Mouse (Mus musculus) hindbrain, postnatal 0 days (tissue): ENCODE results near the gene Sf3b5. TPM values are rescaled to one million over a fixed set of nuclear protein-coding genes. Genes with fewer than 3 reads are reported as not detected.

Experiments used
- ATAC-seq: fragments of 200-750 bp; cut with Nextera tagmentation; 2 replicates; pipeline ENCODE4 v1.8.0; 2017; ENCODE audit warnings: mild to moderate bottlenecking, moderate TSS enrichment, moderate library complexity
- DNase-seq: peaks from one replicate; pipeline ENCODE4 v3.0.0-alpha.2; 2015; ENCODE audit warnings: low spot score
- H3K27ac ChIP-seq: fragments of 300-500 bp; sonication (generic); 2 replicates; pipeline ENCODE4 v1.5.1; 2014; ENCODE audit warnings: mild to moderate bottlenecking
- H3K27me3 ChIP-seq: fragments of 300-500 bp; sonication (generic); 2 replicates; pipeline ENCODE4 v1.6.1; 2014; ENCODE audit warnings: low read length, mixed read lengths; ENCODE audit not compliant: insufficient read depth
- H3K36me3 ChIP-seq: fragments of 300-500 bp; sonication (generic); 2 replicates; pipeline ENCODE4 v1.6.1; 2014; ENCODE audit warnings: low read length, mixed read lengths; ENCODE audit not compliant: insufficient read depth
- H3K4me1 ChIP-seq: fragments of 300-500 bp; sonication (generic); 2 replicates; pipeline ENCODE4 v1.6.1; 2014; ENCODE audit warnings: antibody characterized with exemption, low read length, mixed read lengths; ENCODE audit not compliant: insufficient read depth
- H3K4me2 ChIP-seq: fragments of 300-500 bp; sonication (generic); 2 replicates; pipeline ENCODE4 v1.6.1; 2014; ENCODE audit warnings: low read depth, mild to moderate bottlenecking, low read length, moderate library complexity, mixed read lengths
- H3K4me3 ChIP-seq: fragments of 300-500 bp; sonication (generic); 2 replicates; pipeline ENCODE4 v1.5.1; 2014; ENCODE audit warnings: low read length
- H3K9ac ChIP-seq: fragments of 300-500 bp; sonication (generic); replicated peaks from 2 replicates; pipeline ENCODE4 v1.6.1; 2014; ENCODE audit warnings: mild to moderate bottlenecking, low read length, moderate library complexity, mixed read lengths
- H3K9me3 ChIP-seq: fragments of 300-500 bp; sonication (generic); 2 replicates; pipeline ENCODE4 v1.6.1; 2016; ENCODE audit warnings: low read length, mixed read lengths
- CTCF ChIP-seq: IDR thresholded peaks from 2 replicates; pipeline ENCODE4 v1.5.1; 2016; ENCODE audit warnings: antibody characterized with exemption, control low read depth, low read depth
- WGBS: fragments of 180-500 bp; shearing (Covaris S2); extraction: QIAGEN DNeasy Blood & Tissue Kit; methylation state at CpG from one replicate; pipeline ENCODE4 v1.1.7; 2014; 5-methylcytosine and 5-hydroxymethylcytosine counted together
- polyA plus RNA-seq: library from polyadenylated mRNA; unstranded; fragments of >200 nt; fragmentation: Nextera tagmentation; extraction: Ambion mirVana; gene quantifications from 2 replicates; pipeline ENCODE4 v1.2.1, GENCODE M21; 2015
- total RNA-seq: library from RNA; depleted of rRNA; stranded (reverse); fragments of >200 nt; gene quantifications from 2 replicates; pipeline ENCODE4 v1.2.3, GENCODE M21; 2014

Gene Sf3b5
- total and polyA plus RNA-seq, 2 experiments from 2014 or later: 27.6 to 27.7 TPM

DNA sequence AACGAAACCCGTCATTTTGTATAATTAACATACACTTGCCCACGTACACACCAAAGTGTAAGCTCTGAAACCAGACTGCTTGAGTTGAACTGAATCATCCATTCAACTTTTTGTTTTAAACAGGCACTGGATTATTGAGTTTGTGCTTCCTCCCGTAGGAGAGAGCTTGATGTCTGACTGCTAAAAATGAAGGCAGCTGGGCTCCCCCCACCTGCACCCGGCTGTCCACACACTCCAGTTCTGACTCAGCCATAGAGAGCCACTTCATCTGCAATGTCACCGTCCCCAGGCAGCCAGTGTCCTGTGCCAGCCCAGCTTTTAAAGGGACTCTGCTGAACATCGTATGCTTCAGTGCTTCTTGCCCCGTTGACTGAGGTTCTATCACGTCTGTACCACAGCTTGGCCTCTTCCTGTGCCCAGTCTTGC is 27.3 kb upstream of the Sf3b5 start:
- ATAC-seq (no peak), DNase-seq (no peak)
- 73% methylated on average over 9 of the region's 9 CpGs for WGBS
- Histone ChIP-seq H3K36me3 (no peaks in the 10 kb centered on the region), H3K4me2 (no peak overlapping the region), H3K9me3 (0 out of 2 replicates have a peak, but pooled peaks cover 3% of the 10 kb centered on the region), H3K9ac (no peak overlapping the region), H3K27ac (no peak overlapping the region), H3K27me3 (no peaks in the 10 kb centered on the region), H3K4me1 (no peaks in the 10 kb centered on the region), H3K4me3 (no peak overlapping the region)
- TF ChIP-seq CTCF: no peak

DNA sequence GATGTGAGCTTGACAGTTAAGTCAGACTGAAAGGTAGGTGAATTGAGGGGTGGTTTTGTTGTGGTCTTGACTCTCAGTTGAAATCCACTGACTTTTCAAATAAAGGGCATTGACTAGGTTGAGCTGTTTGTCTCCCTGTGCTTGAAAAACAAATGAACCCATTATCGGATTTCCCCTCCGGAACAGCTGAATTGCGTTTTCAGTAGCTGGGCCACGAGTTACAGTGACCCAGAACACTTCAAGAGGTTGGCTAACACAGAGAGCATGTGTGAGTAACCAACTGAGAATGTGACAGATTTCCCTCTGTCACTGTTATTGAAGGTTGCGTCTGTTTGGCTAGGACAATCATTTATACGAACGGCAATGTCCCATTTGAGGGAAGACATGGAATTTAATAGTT is 24.1 kb upstream of the Sf3b5 start:
- TF ChIP-seq CTCF: no peak
- Histone ChIP-seq H3K4me1 (no peaks in the 10 kb centered on the region), H3K27me3 (no peaks in the 10 kb centered on the region), H3K9me3 (no peaks in the 10 kb centered on the region), H3K27ac (no peak overlapping the region), H3K36me3 (no peaks in the 10 kb centered on the region), H3K9ac (no peak overlapping the region), H3K4me2 (no peak overlapping the region), H3K4me3 (no peak overlapping the region)
- 76% methylated on average over 7 of the region's 7 CpGs for WGBS
- DNase-seq (no peak), ATAC-seq (no peak)

DNA sequence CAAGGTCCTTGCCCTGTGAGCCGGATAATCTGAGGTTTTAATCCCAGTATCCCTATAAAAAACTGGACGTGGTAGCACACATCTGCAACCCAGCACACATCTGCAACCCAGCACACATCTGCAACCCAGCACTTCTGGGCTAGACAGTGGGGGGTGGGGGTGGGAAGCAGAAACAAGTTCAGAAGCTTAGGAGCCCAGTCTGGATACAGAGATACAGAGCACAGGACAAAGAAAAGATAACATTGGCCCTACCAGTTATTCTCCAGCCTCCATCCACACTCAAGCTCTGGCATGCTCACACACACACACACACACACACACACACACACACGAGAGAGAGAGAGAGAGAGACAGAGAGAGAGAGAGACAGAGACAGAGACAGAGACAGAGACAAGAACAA is 21.6 kb upstream of the Sf3b5 start:
- Histone ChIP-seq H3K4me3 (no peak overlapping the region), H3K9ac (no peak overlapping the region), H3K27me3 (no peaks in the 10 kb centered on the region), H3K4me1 (no peaks in the 10 kb centered on the region), H3K9me3 (no peaks in the 10 kb centered on the region), H3K4me2 (no peak overlapping the region), H3K36me3 (no peaks in the 10 kb centered on the region), H3K27ac (no peak overlapping the region)
- TF ChIP-seq CTCF: no peak
- 82% methylated on average over 3 of the region's 3 CpGs for whole genome bisulfite sequencing
- ATAC-seq (no peak), DNase-seq (no peak)

DNA sequence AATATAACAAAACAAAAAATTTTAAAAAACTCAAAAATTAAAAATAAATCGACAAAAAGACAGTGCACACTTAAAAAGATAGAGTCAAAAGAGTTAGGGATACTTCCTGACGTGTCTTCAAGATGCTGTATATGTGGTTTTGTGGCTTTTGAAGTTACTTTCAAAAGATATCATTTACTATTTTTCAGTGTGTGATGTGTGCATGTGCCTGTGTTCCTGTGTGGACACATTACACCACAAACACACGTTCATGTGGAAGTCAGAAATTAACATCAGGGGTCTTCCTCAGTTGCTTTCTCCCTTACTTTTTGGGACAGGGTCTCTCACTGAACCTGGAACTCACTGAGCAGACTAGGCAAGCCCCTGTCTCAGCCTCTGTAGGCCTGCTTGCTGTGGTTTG is 20.1 kb upstream of the Sf3b5 start:
- H3K4me2 ChIP-seq: no peak overlapping the region
- DNase-seq (no peak), ATAC-seq (no peak)
- no peak overlapping the region for H3K4me3 ChIP-seq
- no peaks in the 10 kb centered on the region for H3K36me3 ChIP-seq
- H3K9ac ChIP-seq: no peak overlapping the region
- TF ChIP-seq CTCF: no peak
- WGBS: 91% methylated on average over 3 of the region's 3 CpGs
- no peaks in the 10 kb centered on the region for H3K9me3 ChIP-seq
- no peak overlapping the region for H3K27ac ChIP-seq
- H3K4me1 ChIP-seq: no peaks in the 10 kb centered on the region
- H3K27me3 ChIP-seq: no peaks in the 10 kb centered on the region

DNA sequence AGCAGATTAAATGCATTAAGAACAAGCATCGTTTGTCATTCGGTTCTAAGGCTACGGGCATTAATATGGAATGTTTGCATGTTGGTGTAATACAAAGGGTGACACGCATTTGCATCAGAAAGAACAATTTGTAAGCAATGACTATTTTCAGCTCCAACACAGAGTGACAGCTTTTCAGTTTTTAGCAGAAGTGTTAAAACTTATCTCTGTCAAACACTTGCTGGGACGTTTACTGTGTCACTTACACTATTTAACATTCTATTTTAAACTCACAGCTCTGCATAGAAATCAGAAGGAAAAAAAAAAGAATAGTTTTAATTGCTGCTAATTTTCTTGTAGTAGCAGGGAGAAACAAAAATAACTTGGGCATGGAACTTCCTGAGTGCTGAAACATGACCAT is 18.7 kb upstream of the Sf3b5 start:
- Histone ChIP-seq H3K4me3 (no peak overlapping the region), H3K36me3 (no peaks in the 10 kb centered on the region), H3K27ac (no peak overlapping the region), H3K9ac (no peak overlapping the region), H3K27me3 (no peaks in the 10 kb centered on the region), H3K4me1 (no peaks in the 10 kb centered on the region), H3K4me2 (no peak overlapping the region), H3K9me3 (no peaks in the 10 kb centered on the region)
- DNase-seq (no peak), ATAC-seq (no peak)
- TF ChIP-seq CTCF: no peak
- WGBS: 36% methylated on average over 5 of the region's 5 CpGs

DNA sequence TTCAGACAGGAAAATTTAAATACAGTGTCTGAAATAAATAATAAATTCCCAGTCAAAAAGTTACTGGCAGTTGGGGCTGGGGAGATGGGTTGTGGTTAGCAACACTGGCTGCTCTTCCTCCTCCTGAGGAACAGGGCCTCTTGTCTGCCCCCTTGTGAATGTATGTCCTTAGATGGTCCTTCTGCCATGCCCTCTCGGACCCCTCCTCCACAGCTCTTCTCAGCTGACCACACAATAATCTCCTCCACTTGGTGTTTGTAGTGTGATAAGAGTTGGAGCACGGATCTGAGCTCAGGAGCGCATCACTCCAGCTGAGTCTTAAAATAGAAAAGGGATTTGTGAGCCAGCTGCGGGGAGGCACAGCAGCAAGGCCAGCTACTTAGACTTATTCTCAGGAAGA is 18.2 kb upstream of the Sf3b5 start:
- Histone ChIP-seq H3K9me3 (no peaks in the 10 kb centered on the region), H3K27me3 (no peaks in the 10 kb centered on the region), H3K27ac (no peak overlapping the region), H3K4me2 (no peak overlapping the region), H3K9ac (no peak overlapping the region), H3K36me3 (no peaks in the 10 kb centered on the region), H3K4me1 (no peaks in the 10 kb centered on the region), H3K4me3 (no peak overlapping the region)
- TF ChIP-seq CTCF: no peak
- no peak for DNase-seq
- WGBS: 62% methylated on average over 4 of the region's 4 CpGs
- no peak for ATAC-seq

DNA sequence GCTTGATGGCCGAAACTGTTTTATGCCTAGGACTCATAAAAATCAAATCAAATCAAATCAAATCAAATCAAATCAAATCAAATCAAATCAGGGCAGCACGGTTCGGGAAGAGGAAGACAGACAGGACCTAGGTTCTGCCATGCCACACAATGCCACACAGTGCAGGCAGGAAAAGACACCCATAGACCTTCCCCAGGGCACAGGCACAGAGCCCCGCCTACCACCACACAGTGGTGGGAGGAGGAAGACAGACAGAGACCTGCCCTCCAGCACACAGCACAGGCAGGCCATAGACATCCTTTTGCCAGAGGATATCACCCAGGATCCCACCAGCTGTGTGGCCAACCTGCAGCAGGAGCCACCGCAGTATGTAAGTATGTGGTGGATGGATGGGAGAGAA is 13.2 kb upstream of the Sf3b5 start:
- Histone ChIP-seq H3K27me3 (no peaks in the 10 kb centered on the region), H3K4me3 (no peak overlapping the region), H3K4me2 (no peak overlapping the region), H3K9ac (no peak overlapping the region), H3K4me1 (no peaks in the 10 kb centered on the region), H3K27ac (no peak overlapping the region), H3K9me3 (no peaks in the 10 kb centered on the region), H3K36me3 (no peaks in the 10 kb centered on the region)
- 90% methylated on average over 5 of the region's 5 CpGs for WGBS
- TF ChIP-seq CTCF: no peak
- DNase-seq: no peak
- no peak for ATAC-seq
